Mouse (Mus musculus) left cerebral cortex, postnatal 36 days (tissue): ENCODE results near the gene Acsbg1. TPM values are rescaled to one million over a fixed set of nuclear protein-coding genes. Genes with fewer than 3 reads are reported as not detected.

Source experiments
- DNase-seq, 2 experiments: peaks; one replicate each; pipeline ENCODE4 v3.0.0; 2021 to 2022; ENCODE audit warnings: low spot score in 2 of 2, mixed read lengths in 1 of 2
- intact Hi-C: fragments of 180-260 bp; cut with DNase I; formaldehyde crosslinking; loops from one replicate; pipeline ENCODE4 v1.15.1; 2025
- total RNA-seq, 2 experiments: library from RNA; stranded (reverse); gene quantifications; 2 replicates each; pipeline ENCODE4 v1.2.3; 2021

The Acsbg1 gene
- total RNA-seq, 2 experiments from 2014 or later = 121 to 139 TPM

GRCm38 (mm10) chr9:54676531-54676986 lies 14.9 kb upstream of the Acsbg1 start:
- peak; percentile 74 to 76 for DNase-seq
- intact Hi-C loops = loop anchor here (1.0 to 2.0 kb wide), 2 partner anchors 63 to 150 kb away; no protein-coding TSS in a partner anchor

- intact Hi-C loops = no loop called here
- DNase-seq = no peak
Observed at GRCm38 (mm10) chr9:54673887-54674286, 12.2 kb upstream of the Acsbg1 start.

DNA sequence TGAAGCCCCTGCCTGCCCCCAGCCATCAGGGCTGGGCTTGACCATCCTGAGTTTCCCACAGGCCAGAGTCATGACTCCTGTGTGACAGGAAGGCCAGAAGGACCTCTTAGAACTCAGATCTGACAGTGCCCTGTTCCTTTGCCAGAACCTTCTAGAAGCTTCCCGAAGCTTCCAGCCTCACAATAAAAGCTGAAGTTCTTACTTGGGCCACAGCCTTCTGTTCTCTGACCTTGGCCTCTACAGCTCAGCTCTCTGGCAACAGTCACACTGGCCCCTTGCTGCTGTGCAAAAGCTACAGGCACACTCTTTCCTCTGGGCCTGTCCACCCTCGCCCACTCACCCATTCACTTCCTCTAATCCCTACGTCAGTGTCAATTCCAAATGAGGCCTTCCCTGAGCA lies 10.3 kb upstream of the Acsbg1 start:
- DNase-seq = no peak
- intact Hi-C loops = no loop called here

DNA sequence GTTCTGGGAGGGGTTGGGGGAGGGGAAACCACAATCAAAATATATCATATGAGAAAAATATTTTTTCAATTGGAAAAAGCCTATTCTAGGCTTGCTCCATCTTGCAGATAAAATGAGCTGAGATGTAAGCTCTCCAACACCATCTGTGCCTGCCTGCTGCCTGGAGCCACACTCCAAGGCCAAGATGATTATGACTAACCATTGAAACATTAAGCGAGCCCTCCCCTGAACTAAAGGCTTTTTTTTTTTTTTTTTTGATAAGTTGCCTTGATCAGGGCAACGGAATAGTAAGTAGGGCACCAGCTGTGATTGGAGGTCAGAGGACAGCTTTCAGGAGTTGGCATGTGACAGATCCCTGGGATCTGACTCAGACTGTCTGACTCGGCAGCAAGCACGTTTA lies 6.8 kb upstream of the Acsbg1 start:
- peak; percentile 19 to 36 for DNase-seq
- intact Hi-C loops = no loop called here

- intact Hi-C loops = no loop called here
Observed at GRCm38 (mm10) chr9:54666116-54666515, 4.4 kb upstream of the Acsbg1 start.

DNA sequence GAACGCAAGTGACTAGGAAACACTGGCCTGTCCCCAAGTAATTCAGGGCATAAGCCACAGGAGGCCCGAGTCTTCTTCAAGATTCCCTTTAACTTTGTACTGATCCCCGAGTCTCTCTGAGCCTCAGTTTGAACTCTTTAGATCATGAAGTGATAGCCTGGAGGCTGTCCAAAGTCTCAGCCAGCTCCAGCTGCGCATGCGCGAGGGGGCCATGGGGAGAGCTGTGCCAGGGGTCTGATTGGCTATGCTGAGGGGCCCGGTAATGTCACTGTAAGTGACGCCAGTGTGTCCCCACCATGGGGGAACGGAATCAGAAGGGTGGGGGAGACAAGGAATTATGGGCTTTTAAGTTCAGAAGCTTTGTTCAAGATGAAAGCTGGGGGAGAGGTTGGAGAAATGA lies 2.7 kb upstream of the Acsbg1 start:
- no peak for DNase-seq
- intact Hi-C loops = no loop called here

More at GRCm38 (mm10) chr9:54666116-54666515, 4.4 kb upstream of the Acsbg1 start:
- no peak for DNase-seq

GRCm38 (mm10) chr9:54658773-54659172 lies 2.9 kb downstream of the Acsbg1 start:
- DNase-seq = no peak
- intact Hi-C loops = no loop called here

DNA sequence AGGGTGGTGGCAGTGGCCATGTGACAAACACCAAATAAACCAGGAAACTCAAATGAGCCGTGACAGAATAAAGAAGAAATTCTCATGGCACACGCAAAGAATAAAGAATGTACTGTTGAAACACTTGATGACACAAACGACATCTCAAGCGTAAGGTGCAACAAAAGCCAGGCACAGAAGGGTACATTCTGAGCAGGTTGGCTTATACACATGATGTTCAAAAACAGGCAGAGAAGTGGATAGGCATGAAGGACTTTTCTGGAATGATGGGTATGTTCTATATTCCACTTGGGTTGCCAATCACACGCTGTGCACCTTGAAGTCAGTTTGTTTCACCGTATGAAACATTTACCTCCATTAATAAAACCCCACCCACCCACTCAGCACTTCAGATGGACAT lies 5.3 kb downstream of the Acsbg1 start:
- DNase-seq = no peak
- intact Hi-C loops = no loop called here

DNA sequence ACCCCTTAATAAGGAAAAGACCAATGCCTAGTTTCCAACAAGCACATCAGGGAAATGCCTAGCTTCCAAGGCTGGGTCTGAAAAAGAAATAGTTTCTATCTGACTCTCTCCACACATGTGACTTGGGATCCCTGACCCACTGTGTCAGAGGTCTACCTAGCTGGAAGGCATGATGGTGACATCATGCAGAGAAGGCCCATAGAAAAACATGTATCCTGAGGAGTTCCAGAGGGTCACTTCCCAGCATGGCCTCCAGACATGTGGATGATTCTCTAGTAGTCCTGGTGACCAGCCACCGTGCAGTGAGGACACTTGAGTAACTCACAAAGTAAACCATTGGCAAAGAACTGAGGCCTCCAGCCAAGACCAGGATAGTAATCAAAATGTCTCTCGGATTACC lies 5.8 kb downstream of the Acsbg1 start:
- intact Hi-C loops = no loop called here
- DNase-seq = no peak

- DNase-seq = no peak
- intact Hi-C loops = no loop called here
Observed at GRCm38 (mm10) chr9:54652778-54653177, 8.9 kb downstream of the Acsbg1 start.

- intact Hi-C loops = no loop called here
- no peak for DNase-seq
Observed at GRCm38 (mm10) chr9:54649360-54649759, 12.3 kb downstream of the Acsbg1 start.

GRCm38 (mm10) chr9:54647456-54647855 lies 14.2 kb downstream of the Acsbg1 start:
- DNase-seq = no peak
- intact Hi-C loops = no loop called here

- intact Hi-C loops = no loop called here
- no peak for DNase-seq
Observed at GRCm38 (mm10) chr9:54646252-54646651, 15.4 kb downstream of the Acsbg1 start.

- DNase-seq = no peak
- intact Hi-C loops = no loop called here
Observed at GRCm38 (mm10) chr9:54645530-54645929, 16.1 kb downstream of the Acsbg1 start.

GRCm38 (mm10) chr9:54643179-54643578 lies 18.5 kb downstream of the Acsbg1 start:
- intact Hi-C loops = no loop called here

DNA sequence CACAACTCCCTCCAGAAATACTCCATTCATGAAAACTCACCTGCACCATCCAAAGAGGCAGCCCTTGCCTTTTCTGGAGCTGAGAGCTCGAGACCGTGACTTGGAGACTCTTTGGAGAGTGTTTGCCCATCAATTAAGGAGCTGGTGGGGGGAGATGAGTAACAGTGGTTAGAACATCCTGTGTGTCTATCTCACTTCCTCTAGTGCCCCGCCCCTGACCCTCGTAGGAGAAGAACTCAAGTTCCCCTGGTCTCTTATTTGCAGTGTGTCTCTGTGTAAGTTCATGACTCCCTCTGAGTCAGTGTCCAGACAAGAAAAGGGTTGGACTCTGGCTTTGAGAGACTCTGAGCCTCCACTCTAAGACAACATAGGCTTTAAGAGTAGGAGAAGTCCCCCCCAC lies 19.1 kb downstream of the Acsbg1 start:
- DNase-seq = no peak
- intact Hi-C loops = no loop called here

More at GRCm38 (mm10) chr9:54643179-54643578, 18.5 kb downstream of the Acsbg1 start:
- DNase-seq = no peak

- intact Hi-C loops = no loop called here
- no peak for DNase-seq
Observed at GRCm38 (mm10) chr9:54642149-54642548, 19.5 kb downstream of the Acsbg1 start.

GRCm38 (mm10) chr9:54641548-54641947 lies 20.1 kb downstream of the Acsbg1 start:
- DNase-seq = no peak
- intact Hi-C loops = no loop called here

- DNase-seq = no peak
- intact Hi-C loops = no loop called here
Observed at GRCm38 (mm10) chr9:54639192-54639591, 22.5 kb downstream of the Acsbg1 start.

DNA sequence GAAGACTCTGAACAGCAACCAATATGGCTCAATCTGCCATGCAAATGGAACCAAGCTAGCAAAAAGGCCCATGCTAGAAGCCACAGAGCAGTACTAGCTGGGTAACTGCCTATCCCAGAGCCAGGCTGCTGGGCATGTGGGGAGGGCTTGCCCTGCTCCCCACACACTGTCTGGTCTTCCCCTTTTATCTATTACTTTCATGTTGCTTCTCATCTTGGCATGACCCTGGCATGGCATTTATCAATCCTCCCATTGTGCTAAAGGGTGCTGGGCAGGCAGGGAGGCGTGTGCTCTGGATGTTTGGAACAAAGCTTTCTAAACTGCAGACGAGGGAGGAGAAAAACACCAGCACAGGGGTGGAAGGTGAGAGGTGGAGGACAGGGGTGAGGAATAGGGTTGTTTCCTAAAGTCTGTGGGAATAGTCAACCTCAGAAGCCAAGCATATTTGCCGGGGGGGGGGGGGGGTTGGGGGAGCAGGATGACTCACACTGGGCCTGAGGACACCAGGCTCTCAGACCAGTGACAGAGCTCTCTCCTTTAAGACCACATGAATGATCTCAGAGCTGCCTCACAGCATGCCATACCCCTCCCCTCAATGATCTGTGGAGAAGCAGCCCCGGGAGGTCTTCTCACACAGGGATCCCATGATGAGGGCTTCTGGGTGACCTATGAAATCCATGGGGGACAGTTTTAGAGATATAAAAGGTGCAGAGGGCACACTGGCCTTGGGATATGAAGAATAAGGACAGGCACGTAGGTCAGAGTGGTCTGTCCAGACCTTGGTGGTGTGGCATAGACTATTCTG lies 24.0 kb downstream of the Acsbg1 start:
- intact Hi-C loops = no loop called here
- DNase-seq = no peak

- intact Hi-C loops = no loop called here
- DNase-seq = no peak
Observed at GRCm38 (mm10) chr9:54633401-54633800, 28.3 kb downstream of the Acsbg1 start.
